Mouse (Mus musculus) central nervous system, embryonic 18 days (tissue): ENCODE measurements around the gene Ap1s1. TPM values are rescaled to one million over a fixed set of nuclear protein-coding genes. Genes with fewer than 3 reads are reported as not detected.

Source experiments
- polyA plus RNA-seq: library from polyadenylated mRNA; depleted of rRNA; stranded (reverse); fragments of >200 nt; gene quantifications from 2 replicates; pipeline ENCODE4 v1.2.3, GENCODE M21; 2012; rRNA removed

The Ap1s1 gene
- 222 and 227 TPM in 2 replicates for polyA plus RNA-seq

GRCm38 (mm10) chr5:137045402-137046323, at the start of gene Ap1s1:
Ap1s1 (minus strand) TSS chr5:137046135.

DNA sequence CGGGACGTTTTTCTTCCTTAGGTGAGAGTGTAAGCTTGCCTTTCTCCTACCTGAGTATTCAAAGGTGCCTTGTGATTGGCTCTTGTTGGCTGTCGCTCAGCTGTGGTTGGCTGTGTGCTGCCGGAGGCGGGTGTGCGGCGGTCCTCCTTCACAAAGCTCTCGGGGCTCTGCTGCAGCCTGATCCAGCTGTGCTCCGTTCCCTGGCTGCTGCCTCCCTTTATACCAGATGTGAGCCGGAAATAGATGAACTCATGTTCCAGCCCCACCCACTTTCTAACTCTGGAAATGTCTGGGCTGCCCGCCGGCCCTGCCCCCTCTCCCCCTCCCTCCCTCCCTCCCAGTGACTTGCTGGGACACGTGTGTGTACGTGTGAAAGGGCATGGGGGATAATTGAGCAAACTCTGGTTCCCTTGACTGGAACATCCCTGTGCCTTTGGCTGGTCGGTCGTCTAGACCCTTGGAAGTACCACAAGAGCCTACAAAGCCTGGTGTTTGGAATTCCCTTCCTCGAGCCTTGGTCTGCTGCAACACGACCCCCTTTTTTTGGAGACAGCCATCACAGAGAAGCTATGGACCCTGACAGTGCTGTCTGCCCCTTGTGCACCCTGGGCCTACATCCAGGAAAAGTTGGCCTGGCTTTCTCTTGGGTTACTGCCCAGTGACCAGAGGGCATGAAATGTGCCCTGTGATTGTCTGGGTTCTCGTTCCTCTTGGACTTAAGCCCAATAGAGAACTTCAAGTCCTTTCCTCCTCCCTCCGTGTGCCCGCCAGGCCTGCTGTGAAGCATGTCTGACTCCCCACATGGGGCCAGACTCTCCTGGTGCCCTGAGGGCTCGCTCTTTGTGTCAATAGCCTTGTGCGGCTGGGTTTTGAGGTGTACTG, 26.4 kb upstream of the Ap1s1 start, which contains the start of gene Serpine1:
Gene Serpine1, minus strand, starts transcription at position 190 of the 882 bp plus-strand sequence.

GRCm38 (mm10) chr5:137026092-137026491, 19.8 kb downstream of the Ap1s1 start, which contains the start of gene Vgf:
Vgf (plus strand) TSS chr5:137026392.

DNA sequence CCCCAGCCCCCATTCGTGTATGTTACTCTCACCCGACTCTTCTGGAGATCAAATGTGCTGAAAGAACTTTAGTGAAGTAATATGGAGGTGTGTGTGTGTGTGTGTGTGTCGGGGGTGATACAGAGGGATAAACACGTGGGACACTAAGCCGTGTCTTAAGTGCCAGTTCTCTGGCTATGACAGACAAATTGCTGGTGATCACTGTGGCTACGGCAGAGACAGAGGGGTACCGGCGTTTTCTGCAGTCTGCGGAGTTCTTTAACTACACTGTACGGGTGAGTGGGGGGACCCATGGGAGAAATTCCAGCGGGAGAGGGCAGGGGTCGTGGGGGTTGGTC, 58.0 kb downstream of the Ap1s1 start, which contains the start of gene Znhit1:
Gene Znhit1, minus strand, starts transcription at position 88 of the 338 bp plus-strand sequence.

DNA sequence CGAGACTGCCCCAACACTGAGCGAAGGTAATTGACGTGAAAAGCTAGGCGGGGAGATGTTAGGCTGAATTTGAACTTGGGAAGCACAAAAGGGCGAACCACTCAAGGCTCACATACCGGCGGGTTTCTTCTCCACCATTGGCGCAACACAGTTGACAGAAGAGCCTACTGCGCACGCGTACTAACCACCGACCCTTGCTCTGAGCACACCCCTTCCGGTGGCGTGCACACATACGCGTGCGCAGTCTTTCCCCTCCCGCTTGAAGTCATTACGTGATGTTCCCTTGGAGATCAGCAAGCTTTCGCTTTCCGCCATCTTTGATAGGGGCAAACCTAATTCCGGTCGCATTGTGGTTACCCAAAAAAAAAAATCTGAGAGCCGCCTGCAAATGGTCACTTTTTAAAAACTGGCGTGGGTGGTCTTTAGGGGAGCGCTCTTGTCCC, 59.2 kb downstream of the Ap1s1 start, which contains the start of gene Plod3:
Gene Plod3, plus strand, starts transcription at position 325 of the 443 bp plus-strand sequence.

Other genes starting within 250 kb of the Ap1s1 start
- 32.1 and 39.8 TPM in 2 replicates for gene Col26a1, start 162.9 kb downstream of the Ap1s1 start, polyA plus RNA-seq
- 57.8 and 62.2 TPM in 2 replicates for gene Ift22, start 138.0 kb downstream of the Ap1s1 start, polyA plus RNA-seq
- 300 and 324 TPM in 2 replicates for gene Fis1, start 92.9 kb downstream of the Ap1s1 start, polyA plus RNA-seq
- 0.35 and 0.51 TPM in 2 replicates for gene Cldn15, start 79.5 kb downstream of the Ap1s1 start, polyA plus RNA-seq
- gene Plod3, start 59.1 kb downstream of the Ap1s1 start, polyA plus RNA-seq = 66.9 and 71.5 TPM in 2 replicates
- 119 and 122 TPM in 2 replicates for gene Znhit1, start 58.1 kb downstream of the Ap1s1 start, polyA plus RNA-seq
- gene Vgf, start 19.7 kb downstream of the Ap1s1 start, polyA plus RNA-seq = 29.9 and 31.7 TPM in 2 replicates
- gene Serpine1, start 26.1 kb upstream of the Ap1s1 start, polyA plus RNA-seq = 2.3 and 5.1 TPM in 2 replicates
- gene Trim56, start 70.1 kb upstream of the Ap1s1 start, polyA plus RNA-seq = 1.0 and 1.1 TPM in 2 replicates
- not detected in 2 replicates for gene Muc3, start 103.2 kb upstream of the Ap1s1 start, polyA plus RNA-seq
- gene Muc3a, start 166.3 kb upstream of the Ap1s1 start, polyA plus RNA-seq = 2.2 and 2.3 TPM in 2 replicates
- 47.9 and 50.7 TPM in 2 replicates for gene Ache, start 241.4 kb upstream of the Ap1s1 start, polyA plus RNA-seq
- 14.0 and 15.7 TPM in 2 replicates for gene Ufsp1, start 248.5 kb upstream of the Ap1s1 start, polyA plus RNA-seq